Mouse (Mus musculus) ES-E14 (cell line): ENCODE results near the gene Prl4a1. TPM values are rescaled to one million over a fixed set of nuclear protein-coding genes. Genes with fewer than 3 reads are reported as not detected.
"Not testable (repeated sequence)": the region's sequence is repeated elsewhere in the genome, so short reads cannot be mapped to it uniquely, and the experiment has no call there.

ENCODE experiments used
- DNase-seq: peaks from one replicate; pipeline ENCODE4 v3.0.0-alpha.2; 2013; ENCODE audit warnings: low read depth, low spot score
- H3K27ac ChIP-seq: 2 replicates; pipeline ENCODE4 v1.5.1; 2012; ENCODE audit warnings: low read depth, mild to moderate bottlenecking, low read length, moderate library complexity, mixed read lengths; ENCODE audit not compliant: poor library complexity, insufficient read depth, severe bottlenecking
- H3K36me3 ChIP-seq: 2 replicates; pipeline ENCODE4 v1.6.1; 2012; ENCODE audit warnings: mild to moderate bottlenecking, low read length, moderate library complexity, mixed read lengths; ENCODE audit not compliant: control insufficient read depth, poor library complexity, insufficient read depth, severe bottlenecking
- H3K4me1 ChIP-seq, 2 experiments: fragments of 150-350 bp in 1 of 2; sonication (generic) in 1 of 2; 2 replicates each; pipeline ENCODE4 v1.6.1; 2012; ENCODE audit warnings: low read length in 2 of 2, mild to moderate bottlenecking in 1 of 2, mixed read lengths in 1 of 2; ENCODE audit not compliant: control insufficient read depth in 2 of 2, insufficient read depth in 2 of 2, poor library complexity in 1 of 2
- H3K4me3 ChIP-seq, 2 experiments: fragments of 150-350 bp in 1 of 2; sonication (generic) in 1 of 2; 2 replicates each; pipeline ENCODE4 v1.5.1; 2012; ENCODE audit warnings: low read length in 2 of 2, low read depth in 1 of 2, mild to moderate bottlenecking in 1 of 2, mixed read lengths in 1 of 2; ENCODE audit not compliant: insufficient read depth in 1 of 2, poor library complexity in 1 of 2, severe bottlenecking in 1 of 2
- H3K9ac ChIP-seq: 2 replicates; pipeline ENCODE4 v1.6.1; 2012; ENCODE audit warnings: low read depth, mild to moderate bottlenecking, low read length, mixed read lengths; ENCODE audit not compliant: poor library complexity, insufficient read depth, severe bottlenecking
- H3K9me3 ChIP-seq: fragments of 150-350 bp; sonication (generic); 2 replicates; pipeline ENCODE4 v1.6.1; 2012; ENCODE audit warnings: low read depth, mild to moderate bottlenecking, low read length; ENCODE audit not compliant: control insufficient read depth, insufficient read depth
- CHD2 ChIP-seq: IDR thresholded peaks from 2 replicates; pipeline ENCODE4 v1.6.1; 2014; ENCODE audit warnings: mild to moderate bottlenecking, low read depth, low read length, inconsistent platforms
- HCFC1 ChIP-seq: IDR thresholded peaks from 2 replicates; pipeline ENCODE4 v1.6.1; 2012; ENCODE audit warnings: low read length, inconsistent platforms, borderline replicate concordance; ENCODE audit not compliant: insufficient read depth
- MAFK ChIP-seq: IDR thresholded peaks from 2 replicates; pipeline ENCODE4 v1.6.1; 2014; ENCODE audit warnings: mild to moderate bottlenecking, low read depth, low read length, inconsistent platforms; ENCODE audit not compliant: insufficient read depth
- ZC3H11A ChIP-seq: IDR thresholded peaks from 2 replicates; pipeline ENCODE4 v1.6.1; 2012; ENCODE audit warnings: low read depth, mild to moderate bottlenecking, inconsistent platforms, low read length, borderline replicate concordance
- ZNF384 ChIP-seq: IDR thresholded peaks from 2 replicates; pipeline ENCODE4 v1.6.1; 2012; ENCODE audit warnings: low read depth, low read length, inconsistent platforms
- in situ Hi-C, 2 experiments: fragments of 600-800 bp; cut with MboI; formaldehyde crosslinking; loops; one replicate each; pipeline ENCODE4 v1.15.1; 2025; ENCODE audit warnings: low sequenced_read_pairs in 2 of 2, inconsistent platforms in 1 of 2; ENCODE audit not compliant: unreplicated experiment in 2 of 2
- total RNA-seq: library from RNA; depleted of rRNA; stranded (reverse); fragments of 300-350 nt; gene quantifications from 2 replicates; pipeline ENCODE4 v1.2.3, GENCODE M21; 2012; rRNA removed

The Prl4a1 gene
- total RNA-seq: 0.58 TPM in 1 of 2 replicates, not detected in the other

GRCm38 (mm10) chr13:28015912-28016311 lies at the start of gene Prl4a1:
Gene Prl4a1, plus strand, starts transcription at chr13:28016212.
- in situ Hi-C loops: no loop called here
- Histone ChIP-seq H3K9ac (no peak within 1 kb of the TSS), H3K9me3 (no peaks in the 10 kb centered on the region), H3K36me3 (no peaks in the 10 kb centered on the region), H3K4me3 (no peak within 1 kb of the TSS), H3K27ac (no peak within 1 kb of the TSS), H3K4me1 (no peaks in the 10 kb centered on the region)
- TF ChIP-seq ZC3H11A: no peak
- no peak for TF ChIP-seq CHD2
- no peak for TF ChIP-seq ZNF384
- no peak for TF ChIP-seq MAFK
- TF ChIP-seq HCFC1: no peak
- no peak for DNase-seq

- H3K4me3 ChIP-seq: no peak overlapping the region
- H3K27ac ChIP-seq: no peak overlapping the region
- H3K4me1 ChIP-seq: no peaks in the 10 kb centered on the region
- no peaks in the 10 kb centered on the region for H3K9me3 ChIP-seq
- in situ Hi-C loops: no loop called here
- no peak overlapping the region for H3K9ac ChIP-seq
- TF ChIP-seq ZNF384 (no peak), HCFC1 (no peak), ZC3H11A (no peak), MAFK (no peak), CHD2 (no peak)
- DNase-seq: no peak
- H3K36me3 ChIP-seq: no peaks in the 10 kb centered on the region
Observed at GRCm38 (mm10) chr13:27972931-27973330, 43.1 kb upstream of the Prl4a1 start.

- in situ Hi-C loops, H3K9ac ChIP-seq, H3K27ac ChIP-seq, H3K9me3 ChIP-seq, H3K36me3 ChIP-seq, DNase-seq, H3K4me3 ChIP-seq, H3K4me1 ChIP-seq: not testable (repeated sequence)
Observed at GRCm38 (mm10) chr13:27974281-27974680, 41.7 kb upstream of the Prl4a1 start.

- Histone ChIP-seq H3K27ac (no peak overlapping the region), H3K36me3 (no peaks in the 10 kb centered on the region), H3K9ac (no peak overlapping the region), H3K4me1 (no peaks in the 10 kb centered on the region), H3K9me3 (no peaks in the 10 kb centered on the region), H3K4me3 (no peak overlapping the region)
- in situ Hi-C loops: no loop called here
- no peak for DNase-seq
- no peak for TF ChIP-seq ZNF384
- TF ChIP-seq HCFC1: no peak
- TF ChIP-seq MAFK: no peak
- TF ChIP-seq ZC3H11A: no peak
- TF ChIP-seq CHD2: no peak
Observed at GRCm38 (mm10) chr13:27977646-27978045, 38.4 kb upstream of the Prl4a1 start.

- DNase-seq, H3K4me1 ChIP-seq, H3K9ac ChIP-seq, H3K36me3 ChIP-seq, H3K27ac ChIP-seq, in situ Hi-C loops, H3K4me3 ChIP-seq, H3K9me3 ChIP-seq: not testable (repeated sequence)
Observed at GRCm38 (mm10) chr13:27996557-27996956, 19.5 kb upstream of the Prl4a1 start.
